Mouse (Mus musculus): ENCODE data around the gene Epb41l5. TPM values are rescaled to one million over a fixed set of nuclear protein-coding genes. Genes with fewer than 3 reads are reported as not detected.

Gene Epb41l5
- polyA plus RNA-seq, 1 experiment from 2014 or later = 77.3 TPM

DNA sequence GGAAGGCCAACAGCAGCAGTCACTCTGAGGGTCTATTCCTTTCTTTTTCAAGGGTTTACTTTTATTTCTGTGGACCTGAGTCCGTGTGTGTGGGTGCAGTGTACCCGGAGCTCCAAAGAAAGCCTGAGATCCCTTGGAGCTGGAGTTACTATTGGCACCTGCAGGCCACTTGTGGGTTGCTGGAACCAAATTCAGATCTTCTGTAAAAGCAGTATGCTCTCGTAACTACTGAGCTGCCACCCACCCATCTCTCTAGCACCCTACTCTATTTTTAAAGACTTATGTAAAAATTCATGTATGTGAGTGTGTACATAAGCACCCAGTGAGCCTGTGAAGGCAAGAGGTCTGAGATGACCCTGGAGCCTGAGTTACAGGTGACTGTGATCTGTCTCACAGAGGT is 43.4 kb downstream of the Epb41l5 start:
- ATAC-seq (ENCODE audit: low FRiP score, low TSS enrichment) = no peak
- Histone ChIP-seq H3K4me1 (ENCODE audit: insufficient read depth, low read length) (peaks cover 4% of the 10 kb centered on the region; the same call in 1 of the 2 replicates), H3K36me3 (ENCODE audit: insufficient read depth, low read length) (peaks cover 25% of the 10 kb centered on the region), H3K4me2 (replicated peaks; ENCODE audit: low read depth, low read length) (no peak overlapping the region), H3K4me3 (ENCODE audit: low read length) (no peak overlapping the region), H3K27ac (ENCODE audit: low read length) (no peak overlapping the region), H3K9me3 (ENCODE audit: low read length) (no peaks in the 10 kb centered on the region), H3K9ac (replicated peaks; ENCODE audit: low read length) (no peak overlapping the region), H3K27me3 (ENCODE audit: insufficient read depth, low read length) (no peaks in the 10 kb centered on the region)
- 93% methylated on average over 3 of the region's 3 CpGs for WGBS

GRCm38 (mm10) chr1:119602448-119602847 is 46.4 kb downstream of the Epb41l5 start:
- peak; percentile 69; the same call in 1 of the 2 replicates for ATAC-seq (ENCODE audit: low FRiP score, low TSS enrichment)
- Histone ChIP-seq H3K9me3 (ENCODE audit: low read length) (no peaks in the 10 kb centered on the region), H3K9ac (replicated peaks; ENCODE audit: low read length) (no peak overlapping the region), H3K4me2 (replicated peaks; ENCODE audit: low read depth, low read length) (no peak overlapping the region), H3K36me3 (ENCODE audit: insufficient read depth, low read length) (peaks cover 15% of the 10 kb centered on the region), H3K27me3 (ENCODE audit: insufficient read depth, low read length) (no peaks in the 10 kb centered on the region), H3K4me3 (ENCODE audit: low read length) (no peak overlapping the region), H3K27ac (ENCODE audit: low read length) (peak overlapping the region; percentile 73; the same call in 1 of the 2 replicates), H3K4me1 (ENCODE audit: insufficient read depth, low read length) (peaks cover 4% of the 10 kb centered on the region; the same call in 1 of the 2 replicates)
- 91% methylated on average over 12 of the region's 12 CpGs for WGBS

- Histone ChIP-seq H3K4me3 (ENCODE audit: low read length) (no peak overlapping the region), H3K4me2 (replicated peaks; ENCODE audit: low read depth, low read length) (no peak overlapping the region), H3K36me3 (ENCODE audit: insufficient read depth, low read length) (peaks cover 11% of the 10 kb centered on the region; the same call in 1 of the 2 replicates), H3K27me3 (ENCODE audit: insufficient read depth, low read length) (no peaks in the 10 kb centered on the region), H3K4me1 (ENCODE audit: insufficient read depth, low read length) (peaks cover 4% of the 10 kb centered on the region; the same call in 1 of the 2 replicates), H3K9me3 (ENCODE audit: low read length) (no peaks in the 10 kb centered on the region), H3K27ac (ENCODE audit: low read length) (no peak overlapping the region), H3K9ac (replicated peaks; ENCODE audit: low read length) (no peak overlapping the region)
- ATAC-seq (ENCODE audit: low FRiP score, low TSS enrichment) = no peak
- 85% methylated on average over 6 of the region's 6 CpGs for WGBS
These were observed 49.9 kb downstream of the Epb41l5 start for GRCm38 (mm10) chr1:119598855-119599254.

- Histone ChIP-seq H3K4me2 (replicated peaks; ENCODE audit: low read depth, low read length) (no peak overlapping the region), H3K9ac (replicated peaks; ENCODE audit: low read length) (no peak overlapping the region), H3K9me3 (ENCODE audit: low read length) (no peaks in the 10 kb centered on the region), H3K4me1 (ENCODE audit: insufficient read depth, low read length) (no peaks in the 10 kb centered on the region), H3K27ac (ENCODE audit: low read length) (no peak overlapping the region), H3K27me3 (ENCODE audit: insufficient read depth, low read length) (no peaks in the 10 kb centered on the region), H3K4me3 (ENCODE audit: low read length) (no peak overlapping the region), H3K36me3 (ENCODE audit: insufficient read depth, low read length) (peaks cover 14% of the 10 kb centered on the region; the same call in 1 of the 2 replicates)
- ATAC-seq (ENCODE audit: low FRiP score, low TSS enrichment) = peak; percentile 42; the same call in 1 of the 2 replicates
- WGBS = 65% methylated on average over 3 of the region's 3 CpGs
These were observed 51.8 kb downstream of the Epb41l5 start for GRCm38 (mm10) chr1:119596954-119597480.

- Histone ChIP-seq H3K27me3 (ENCODE audit: insufficient read depth, low read length) (no peaks in the 10 kb centered on the region), H3K4me2 (replicated peaks; ENCODE audit: low read depth, low read length) (no peak overlapping the region), H3K4me1 (ENCODE audit: insufficient read depth, low read length) (peaks cover 5% of the 10 kb centered on the region; the same call in 1 of the 2 replicates), H3K4me3 (ENCODE audit: low read length) (no peak overlapping the region), H3K9ac (replicated peaks; ENCODE audit: low read length) (no peak overlapping the region), H3K9me3 (ENCODE audit: low read length) (no peaks in the 10 kb centered on the region), H3K27ac (ENCODE audit: low read length) (no peak overlapping the region), H3K36me3 (ENCODE audit: insufficient read depth, low read length) (0 out of 2 replicates have a peak, but pooled peaks cover 12% of the 10 kb centered on the region)
- ATAC-seq (ENCODE audit: low FRiP score, low TSS enrichment) = no peak
- 61% methylated on average over 2 of the region's 2 CpGs for WGBS
These were observed 58.8 kb downstream of the Epb41l5 start for GRCm38 (mm10) chr1:119590041-119590440.

GRCm38 (mm10) chr1:119584974-119585373 is 63.8 kb downstream of the Epb41l5 start:
- no peaks in the 10 kb centered on the region for H3K27me3 ChIP-seq (ENCODE audit: insufficient read depth, low read length)
- H3K4me1 ChIP-seq (ENCODE audit: insufficient read depth, low read length) = peaks cover 6% of the 10 kb centered on the region; the same call in 1 of the 2 replicates
- no peak overlapping the region for H3K27ac ChIP-seq (ENCODE audit: low read length)
- 0 out of 2 replicates have a peak, but pooled peaks cover 10% of the 10 kb centered on the region for H3K36me3 ChIP-seq (ENCODE audit: insufficient read depth, low read length)
- peak; percentile 80; the same call in 1 of the 2 replicates for ATAC-seq (ENCODE audit: low FRiP score, low TSS enrichment)
- H3K9me3 ChIP-seq (ENCODE audit: low read length) = no peaks in the 10 kb centered on the region
- no peak overlapping the region for H3K9ac ChIP-seq (replicated peaks; ENCODE audit: low read length)
- 60% methylated on average over 2 of the region's 2 CpGs for WGBS
- H3K4me2 ChIP-seq (replicated peaks; ENCODE audit: low read depth, low read length) = no peak overlapping the region
- no peak overlapping the region for H3K4me3 ChIP-seq (ENCODE audit: low read length)

DNA sequence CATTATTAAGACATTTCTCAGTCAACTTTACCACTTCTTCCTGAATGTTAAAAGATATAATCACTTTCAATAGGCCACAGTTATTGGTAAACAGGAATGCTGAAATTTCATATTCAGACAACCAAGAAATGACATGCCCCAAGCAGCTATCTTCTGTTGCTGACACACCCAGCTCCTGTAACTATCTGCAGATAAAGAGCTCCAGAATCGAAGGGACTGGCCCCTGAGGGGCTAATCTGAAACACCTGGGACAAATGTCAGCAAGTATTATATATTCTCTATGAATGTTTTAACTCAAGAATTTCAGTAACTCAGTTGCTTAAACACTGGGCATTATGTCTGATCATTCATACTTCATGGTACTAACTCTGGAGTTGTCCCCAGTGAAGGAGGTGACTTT is 78.7 kb downstream of the Epb41l5 start:
- H3K36me3 ChIP-seq (ENCODE audit: insufficient read depth, low read length) = peaks cover 16% of the 10 kb centered on the region; the same call in 1 of the 2 replicates
- no peak overlapping the region for H3K4me3 ChIP-seq (ENCODE audit: low read length)
- no peak overlapping the region for H3K27ac ChIP-seq (ENCODE audit: low read length)
- no peaks in the 10 kb centered on the region for H3K27me3 ChIP-seq (ENCODE audit: insufficient read depth, low read length)
- no peak overlapping the region for H3K9ac ChIP-seq (replicated peaks; ENCODE audit: low read length)
- 80% methylated on average over 1 of the region's 1 CpGs for WGBS
- H3K4me2 ChIP-seq (replicated peaks; ENCODE audit: low read depth, low read length) = no peak overlapping the region
- no peaks in the 10 kb centered on the region for H3K4me1 ChIP-seq (ENCODE audit: insufficient read depth, low read length)
- no peak for ATAC-seq (ENCODE audit: low FRiP score, low TSS enrichment)
- no peaks in the 10 kb centered on the region for H3K9me3 ChIP-seq (ENCODE audit: low read length)

DNA sequence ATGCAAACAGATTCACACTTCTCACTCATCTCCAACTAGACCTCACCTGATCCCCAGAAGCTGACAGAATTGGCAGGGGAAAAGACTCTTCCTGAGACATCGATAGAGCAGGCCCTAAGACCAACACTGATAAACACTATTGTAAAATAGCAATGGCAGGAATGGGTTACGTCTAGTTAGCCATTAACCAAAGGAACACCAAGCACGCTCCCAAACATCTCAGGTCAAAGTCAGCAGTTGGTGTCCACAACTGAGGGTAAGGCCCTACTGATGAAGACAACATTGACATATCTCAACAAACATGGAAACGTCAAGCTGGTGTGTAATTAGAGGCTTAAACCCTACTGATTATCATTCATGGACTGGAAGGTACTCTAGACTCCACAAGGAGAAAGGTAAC is 83.3 kb downstream of the Epb41l5 start:
- Histone ChIP-seq H3K4me3 (ENCODE audit: low read length) (no peak overlapping the region), H3K4me1 (ENCODE audit: insufficient read depth, low read length) (no peaks in the 10 kb centered on the region), H3K4me2 (replicated peaks; ENCODE audit: low read depth, low read length) (no peak overlapping the region), H3K36me3 (ENCODE audit: insufficient read depth, low read length) (peaks cover 19% of the 10 kb centered on the region; the same call in 1 of the 2 replicates), H3K9ac (replicated peaks; ENCODE audit: low read length) (no peak overlapping the region), H3K27ac (ENCODE audit: low read length) (no peak overlapping the region), H3K9me3 (ENCODE audit: low read length) (peaks cover 4% of the 10 kb centered on the region; the same call in 1 of the 2 replicates), H3K27me3 (ENCODE audit: insufficient read depth, low read length) (no peaks in the 10 kb centered on the region)
- 87% methylated on average over 4 of the region's 4 CpGs for WGBS
- no peak for ATAC-seq (ENCODE audit: low FRiP score, low TSS enrichment)

- Histone ChIP-seq H3K4me3 (ENCODE audit: low read length) (no peak overlapping the region), H3K4me1 (ENCODE audit: insufficient read depth, low read length) (no peaks in the 10 kb centered on the region), H3K9me3 (ENCODE audit: low read length) (peaks cover 4% of the 10 kb centered on the region; the same call in 1 of the 2 replicates), H3K9ac (replicated peaks; ENCODE audit: low read length) (no peak overlapping the region), H3K36me3 (ENCODE audit: insufficient read depth, low read length) (peaks cover 19% of the 10 kb centered on the region; the same call in 1 of the 2 replicates), H3K27me3 (ENCODE audit: insufficient read depth, low read length) (no peaks in the 10 kb centered on the region), H3K27ac (ENCODE audit: low read length) (no peak overlapping the region), H3K4me2 (replicated peaks; ENCODE audit: low read depth, low read length) (no peak overlapping the region)
- ATAC-seq (ENCODE audit: low FRiP score, low TSS enrichment) = no peak
- WGBS = 88% methylated on average over 4 of the region's 4 CpGs
These were observed 91.0 kb downstream of the Epb41l5 start for GRCm38 (mm10) chr1:119557641-119558395.

DNA sequence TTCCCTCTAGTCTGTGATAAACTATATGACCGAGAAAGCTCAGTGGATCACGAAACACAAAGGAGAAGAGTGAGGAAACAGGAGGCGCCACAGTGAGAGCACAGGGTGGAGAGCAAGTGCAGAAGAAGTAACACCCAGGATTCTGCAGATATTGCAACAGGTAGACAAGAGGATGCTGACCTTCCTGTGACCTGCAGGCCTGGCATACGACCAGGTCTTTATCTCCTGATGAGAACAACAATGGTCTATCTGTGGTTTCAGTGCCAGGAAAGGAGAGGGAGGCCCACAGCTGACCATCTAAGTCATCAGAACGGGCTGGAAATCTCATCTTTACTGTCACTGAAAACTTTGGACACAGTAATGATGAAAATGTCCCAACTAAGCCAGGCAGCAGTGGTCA is 93.1 kb downstream of the Epb41l5 start:
- Histone ChIP-seq H3K4me3 (ENCODE audit: low read length) (no peak overlapping the region), H3K4me2 (replicated peaks; ENCODE audit: low read depth, low read length) (no peak overlapping the region), H3K9me3 (ENCODE audit: low read length) (peaks cover 1% of the 10 kb centered on the region; the same call in 1 of the 2 replicates), H3K27ac (ENCODE audit: low read length) (no peak overlapping the region), H3K9ac (replicated peaks; ENCODE audit: low read length) (no peak overlapping the region), H3K36me3 (ENCODE audit: insufficient read depth, low read length) (peaks cover 23% of the 10 kb centered on the region), H3K27me3 (ENCODE audit: insufficient read depth, low read length) (no peaks in the 10 kb centered on the region), H3K4me1 (ENCODE audit: insufficient read depth, low read length) (no peaks in the 10 kb centered on the region)
- WGBS = 79% methylated on average over 5 of the region's 5 CpGs
- no peak for ATAC-seq (ENCODE audit: low FRiP score, low TSS enrichment)
